In genomic region chr2:180879365-180880067, GRCm38 (mm10) we compare ENCODE assay signal across 10 mouse cellular contexts. TPM values are rescaled to one million over a fixed set of nuclear protein-coding genes. Genes with fewer than 3 reads are reported as not detected.
DNase-seq lines count a peak whose midpoint lies in the region; ATAC-seq and TF ChIP-seq lines count a peak whose summit lies in the region.
"Had no signal": no experiment of that assay in that cellular context is flagged by ENCODE, and none has a peak within 500 bp of the region (broad histone marks: within the 10 kb centered on the region; RNA-seq: fewer than 3 reads in every experiment).

No protein-coding gene starts in this region.

- H3K9ac ChIP-seq in hindbrain, embryonic 13.5 days = 0 out of 2 replicates have a peak overlapping the region, but pooled peaks have one; percentile 19
- H3K9ac ChIP-seq: liver, embryonic 15.5 days had no signal

- no peak overlapping the region for H3K27ac ChIP-seq in testis, adult 2 months (ENCODE audit: control insufficient read depth, insufficient read depth, low read depth, low read length)
- H3K27ac ChIP-seq in hindbrain, embryonic 13.5 days = peak overlapping the region; percentile 88
- no peak overlapping the region for H3K27ac ChIP-seq in heart, embryonic 10.5 days
- H3K27ac ChIP-seq: liver, embryonic 15.5 days had no signal

- no peaks in the 10 kb centered on the region for H3K9me3 ChIP-seq in hindbrain, embryonic 13.5 days
- no peaks in the 10 kb centered on the region for H3K9me3 ChIP-seq in heart, embryonic 10.5 days
- H3K9me3 ChIP-seq: liver, embryonic 15.5 days had no signal

- no peak for TF ChIP-seq CTCF in testis, adult 2 months (IDR thresholded peaks at IDR 0.05; ENCODE audit: control insufficient read depth, insufficient read depth, insufficient replicate concordance, low read depth, low read length)

- peaks cover 2% of the 10 kb centered on the region for H3K4me1 ChIP-seq in testis, adult 2 months (ENCODE audit: control insufficient read depth, insufficient read depth, low read length)
- H3K4me1 ChIP-seq in hindbrain, embryonic 13.5 days (replicated peaks) = peaks cover 40% of the 10 kb centered on the region
- no peaks in the 10 kb centered on the region for H3K4me1 ChIP-seq in heart, embryonic 10.5 days
- H3K4me1 ChIP-seq: liver, embryonic 15.5 days had no signal

- no peak for TF ChIP-seq POLR2A in testis, adult 2 months (IDR thresholded peaks at IDR 0.05; ENCODE audit: control insufficient read depth, low read depth, low read length)

- H3K36me3 ChIP-seq in testis, adult 2 months (ENCODE audit: control insufficient read depth, insufficient read depth, low read length) = no peaks in the 10 kb centered on the region
- no peaks in the 10 kb centered on the region for H3K36me3 ChIP-seq in hindbrain, embryonic 13.5 days
- no peaks in the 10 kb centered on the region for H3K36me3 ChIP-seq in heart, embryonic 10.5 days
- H3K36me3 ChIP-seq: liver, embryonic 15.5 days had no signal

- peak overlapping the region; percentile 38 for H3K4me2 ChIP-seq in hindbrain, embryonic 13.5 days
- H3K4me2 ChIP-seq: liver, embryonic 15.5 days had no signal

- peak; percentile 94 for ATAC-seq in hindbrain, embryonic 13.5 days (ENCODE audit: low FRiP score)

- H3K27me3 ChIP-seq in testis, adult 2 months (ENCODE audit: control insufficient read depth, insufficient read depth, low read length) = no peaks in the 10 kb centered on the region
- no peaks in the 10 kb centered on the region for H3K27me3 ChIP-seq in hindbrain, embryonic 13.5 days
- peaks cover 21% of the 10 kb centered on the region for H3K27me3 ChIP-seq in heart, embryonic 10.5 days (ENCODE audit: insufficient read depth, poor library complexity, severe bottlenecking)
- H3K27me3 ChIP-seq: liver, embryonic 15.5 days had no signal

- no peak for DNase-seq in testis, postnatal 10 days (ENCODE audit: low spot score)
- DNase-seq in mesoderm, embryonic 11.5 days (ENCODE audit: low read depth, low spot score) = peak; percentile 32
- DNase-seq in telencephalon, adult 2 months (ENCODE audit: low read depth, low spot score) = peak; percentile 86
- DNase-seq in heart, embryonic 10.5 days (ENCODE audit: low spot score) = no peak
- DNase-seq in adrenal gland, postnatal 4 days (ENCODE audit: low spot score in 2 of 2) = no peak
- DNase-seq in spleen, postnatal 14 days (ENCODE audit: low spot score in 2 of 2) = no peak

- H3K4me3 ChIP-seq in testis, adult 2 months (ENCODE audit: control insufficient read depth, low read depth, low read length) = peak overlapping the region; percentile 14; the same call in 1 of the 2 replicates
- H3K4me3 ChIP-seq in hindbrain, embryonic 13.5 days = no peak overlapping the region
- H3K4me3 ChIP-seq in heart, embryonic 10.5 days = no peak overlapping the region
- H3K4me3 ChIP-seq: erythroblast, embryonic 14.5 days; liver, embryonic 15.5 days had no signal

- 22% methylated on average over 7 of the region's 7 CpGs for WGBS in hindbrain, embryonic 13.5 days
- 47% methylated on average over 7 of the region's 7 CpGs for WGBS in heart, embryonic 10.5 days

RNA-seq across cellular contexts. Expression of gene Ythdf1, which starts 41.2 kb away (rescaled TPM):
- 22.5 TPM in 2 replicates for polyA plus RNA-seq in testis, adult 2 months (2012; rRNA removed)
- polyA plus RNA-seq in hindbrain, embryonic 13.5 days (2015; fragmentation: Nextera tagmentation; extraction: Ambion mirVana) = 42.2 and 47.6 TPM in 2 replicates
- 42.3 and 43.9 TPM in 2 replicates for polyA plus RNA-seq in heart, embryonic 10.5 days (2016; fragmentation: Nextera tagmentation; extraction: Ambion mirVana)
- 10 to 100 TPM; 58.7 to 64.4 TPM for total RNA-seq in adrenal gland, postnatal 4 days (2021)

RNA-seq across cellular contexts. Expression of gene Birc7, which starts 49.3 kb away (rescaled TPM):
- polyA plus RNA-seq in testis, adult 2 months (2012; rRNA removed) = not detected in 2 replicates
- 0.17 and 0.35 TPM in 2 replicates for polyA plus RNA-seq in hindbrain, embryonic 13.5 days (2015; fragmentation: Nextera tagmentation; extraction: Ambion mirVana)
- 0.09 TPM in 1 of 2 replicates, not detected in the other for polyA plus RNA-seq in heart, embryonic 10.5 days (2016; fragmentation: Nextera tagmentation; extraction: Ambion mirVana)
- not detected for total RNA-seq in adrenal gland, postnatal 4 days (2021)
- polyA plus RNA-seq: erythroblast, embryonic 14.5 days; liver, embryonic 15.5 days had no signal

Comparison
In these comparisons a context has a peak if more than half of its experiments do, and no peak if none do; other contexts are left out.
1. DNase-seq: peak in mesoderm, embryonic 11.5 days (single experiment) and telencephalon, adult 2 months (single experiment); none in testis, postnatal 10 days (single experiment), heart, embryonic 10.5 days (single experiment), adrenal gland, postnatal 4 days (0 of 2) and spleen, postnatal 14 days (0 of 2).